Mouse (Mus musculus) E14TG2a.4 (cell line): ENCODE results near the gene Kcnq5.

Experiments used
- CTCF ChIP-seq: conservative IDR thresholded peaks from 2 replicates; pipeline ENCODE4 v1.5.1; 2014; ENCODE audit warnings: low read length
- POU5F1 ChIP-seq: IDR thresholded peaks from 2 replicates; pipeline ENCODE4 v1.6.1; 2014; ENCODE audit warnings: low read length, borderline replicate concordance

DNA sequence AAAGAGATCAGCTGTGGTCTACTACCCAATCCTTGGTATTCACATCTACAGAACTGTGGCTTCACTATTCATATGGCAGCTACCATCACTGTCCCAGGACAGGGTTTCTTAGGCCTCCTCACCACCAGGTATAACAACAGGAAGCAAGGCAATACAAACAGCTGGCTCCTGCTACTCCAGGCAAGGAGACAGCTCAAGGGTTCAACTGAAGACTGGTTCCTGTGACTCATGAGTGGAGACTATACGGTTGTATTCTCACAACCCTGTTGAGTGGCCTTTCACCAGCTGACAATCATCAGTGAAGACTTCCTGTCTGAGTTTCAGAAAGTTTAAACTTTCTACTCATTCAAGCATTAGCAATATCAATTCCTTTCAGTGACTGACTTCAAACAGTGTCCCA, 327.7 kb downstream of the Kcnq5 start:
- TF ChIP-seq CTCF = no peak
- no peak for TF ChIP-seq POU5F1
